In the genomic region with DNA sequence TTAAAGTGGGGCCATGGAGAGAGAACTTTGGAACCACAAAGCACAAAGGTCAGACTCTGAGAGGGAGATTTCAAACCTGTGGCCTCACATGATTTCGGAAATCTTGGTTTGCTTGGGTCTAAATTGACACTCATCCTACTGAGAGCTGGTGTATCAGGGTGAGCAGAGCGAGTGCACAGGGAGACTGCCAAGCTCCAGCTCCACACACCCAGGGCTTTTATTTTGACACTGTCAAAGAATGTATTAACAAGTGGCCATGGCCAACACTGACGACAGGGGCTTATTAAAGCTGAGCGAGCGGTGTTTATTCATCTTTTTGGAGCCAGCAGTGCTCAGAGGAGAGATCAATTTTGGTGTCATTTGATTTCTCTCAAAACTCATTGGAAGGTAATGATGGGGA, we compare ENCODE assay signal across 8 mouse cellular contexts. TPM values are rescaled to one million over a fixed set of nuclear protein-coding genes. Genes with fewer than 3 reads are reported as not detected.
DNase-seq lines count a peak whose midpoint lies in the region; ATAC-seq lines count a peak whose summit lies in the region.

No protein-coding gene starts in this region.

- no peak for ATAC-seq in erythroblast, adult 5-6 weeks (replicated peaks; ENCODE audit: low FRiP score, poor library complexity, severe bottlenecking)

- no peaks in the 10 kb centered on the region for H3K9me3 ChIP-seq in embryonic facial prominence, embryonic 10.5 days

- peak; percentile 45 for DNase-seq in Muller cell, postnatal 12 days (ENCODE audit: inconsistent ontology term)
- DNase-seq in embryonic facial prominence, embryonic 10.5 days (ENCODE audit: low spot score) = peak; percentile 16
- DNase-seq in heart, postnatal 10 days = peak; percentile 62 to 71
- DNase-seq in lung, adult 18-20 months = peak; percentile 26 to 48
- DNase-seq in retina, postnatal 7 days (ENCODE audit: low read depth, low spot score) = peak; percentile 40
- no peak for DNase-seq in urinary bladder, postnatal 25 days (ENCODE audit: low spot score)
- DNase-seq in spleen, adult 12 weeks (ENCODE audit: low spot score) = no peak

- H3K4me3 ChIP-seq in embryonic facial prominence, embryonic 10.5 days = peak overlapping the region; percentile 27; the same call in 1 of the 2 replicates

- H3K36me3 ChIP-seq in embryonic facial prominence, embryonic 10.5 days (replicated peaks) = no peaks in the 10 kb centered on the region

- no peaks in the 10 kb centered on the region for H3K27me3 ChIP-seq in embryonic facial prominence, embryonic 10.5 days (replicated peaks; ENCODE audit: low read depth, poor library complexity, severe bottlenecking)

- intact Hi-C loops in heart, postnatal 10 days (cut with DNase I) = no loop called here

- WGBS in embryonic facial prominence, embryonic 10.5 days = 23% methylated on average over 5 of the region's 5 CpGs

- H3K4me1 ChIP-seq in embryonic facial prominence, embryonic 10.5 days = peaks cover 35% of the 10 kb centered on the region

- H3K27ac ChIP-seq in embryonic facial prominence, embryonic 10.5 days (replicated peaks) = no peak overlapping the region

RNA-seq across cellular contexts. Expression of a gene that starts 3.0 kb away (rescaled TPM):
- 8.4 and 9.1 TPM in 2 replicates for polyA plus RNA-seq in embryonic facial prominence, embryonic 10.5 days (2016; fragmentation: Nextera tagmentation; extraction: Ambion mirVana)
- total RNA-seq in heart, postnatal 10 days (2021) = 10 to 100 TPM; 10.7 to 13.6 TPM
- 1.5 TPM in 1 of 2 replicates, not detected in the other for total RNA-seq in erythroblast, adult 5-6 weeks (2015; ENCODE audit: low replicate concordance)
- 0.34 and 0.98 TPM in 2 replicates for total RNA-seq in erythroblast, adult 5-6 weeks (2017; ENCODE audit: low replicate concordance)

Comparison
In these comparisons a context has a peak if more than half of its experiments do, and no peak if none do; other contexts are left out.
1. DNase-seq: peak in Muller cell, postnatal 12 days (single experiment), embryonic facial prominence, embryonic 10.5 days (single experiment), heart, postnatal 10 days (2 of 2), lung, adult 18-20 months (2 of 2) and retina, postnatal 7 days (single experiment); none in urinary bladder, postnatal 25 days (single experiment) and spleen, adult 12 weeks (single experiment).
2. RNA of a gene that starts 3.0 kb away (total RNA-seq): 10.7 to 13.6 TPM in heart, postnatal 10 days; 0.34 to 1.5 TPM in erythroblast, adult 5-6 weeks; every median in the first group is over 4 times any median in the second.